Mouse (Mus musculus): ENCODE measurements at regions not wholly inside any gene's neighbourhood (a gene's known extent, or its start where the extent isn't known, plus 50 kb on each side); places are given as distances from the start of the nearest gene placed in this dataset.

DNA sequence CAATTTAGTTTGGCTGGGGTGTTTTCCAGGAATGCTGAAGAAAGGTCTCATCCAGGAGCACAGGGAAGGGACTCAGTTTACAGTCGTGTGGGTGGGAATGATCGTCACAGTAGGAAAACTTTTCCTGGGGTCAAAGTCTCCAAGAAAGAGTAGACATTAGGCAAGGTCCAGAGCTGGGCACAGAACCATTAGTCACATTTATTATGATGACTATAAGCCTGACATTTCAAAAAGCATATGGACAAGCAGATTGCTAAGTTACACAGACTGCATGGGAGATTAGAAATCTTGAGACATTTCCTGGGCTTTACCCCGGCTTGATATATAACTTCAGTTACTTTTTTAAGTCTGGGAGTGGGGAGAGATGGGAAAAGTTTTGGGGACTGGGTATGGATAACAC lies 139.6 kb upstream of the Map3k1 start:
- TF ChIP-seq POLR2A (IDR thresholded peaks at IDR 0.05; ENCODE audit: low read depth, low read length) (no peak), CTCF (IDR thresholded peaks at IDR 0.05; ENCODE audit: borderline replicate concordance, insufficient read depth, low read length) (no peak)
- no peak overlapping the region for H3K4me3 ChIP-seq (ENCODE audit: insufficient read depth, low read length)
- no peaks in the 10 kb centered on the region for H3K4me1 ChIP-seq (ENCODE audit: control insufficient read depth, insufficient read depth, low read length)
- no peak overlapping the region for H3K27ac ChIP-seq (ENCODE audit: insufficient read depth, low read length)

DNA sequence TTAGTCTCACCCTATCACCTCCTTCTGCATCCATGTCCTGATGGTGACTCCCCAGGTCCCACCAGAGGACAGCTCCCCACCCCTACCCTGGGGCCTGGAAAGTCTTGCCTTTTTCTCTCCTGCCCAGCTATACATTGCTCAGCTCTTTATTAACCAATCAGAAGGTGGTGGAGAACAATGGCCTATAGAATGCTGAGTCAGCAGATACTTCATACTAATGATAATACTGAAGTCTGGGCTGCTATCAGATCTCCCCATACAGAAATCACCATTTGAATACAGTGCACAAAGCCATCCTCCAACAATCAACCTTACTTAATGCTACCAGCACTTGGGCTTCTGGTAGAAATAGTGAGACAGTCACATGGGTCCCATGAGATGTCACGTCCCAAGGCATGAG lies 141.2 kb upstream of the Map3k1 start:
- TF ChIP-seq CTCF (IDR thresholded peaks at IDR 0.05; ENCODE audit: borderline replicate concordance, insufficient read depth, low read length) (no peak), POLR2A (IDR thresholded peaks at IDR 0.05; ENCODE audit: low read depth, low read length) (no peak)
- no peak overlapping the region for H3K27ac ChIP-seq (ENCODE audit: insufficient read depth, low read length)
- H3K4me1 ChIP-seq (ENCODE audit: control insufficient read depth, insufficient read depth, low read length), result peaks cover 2% of the 10 kb centered on the region; the same call in 1 of the 2 replicates
- no peak overlapping the region for H3K4me3 ChIP-seq (ENCODE audit: insufficient read depth, low read length)

DNA sequence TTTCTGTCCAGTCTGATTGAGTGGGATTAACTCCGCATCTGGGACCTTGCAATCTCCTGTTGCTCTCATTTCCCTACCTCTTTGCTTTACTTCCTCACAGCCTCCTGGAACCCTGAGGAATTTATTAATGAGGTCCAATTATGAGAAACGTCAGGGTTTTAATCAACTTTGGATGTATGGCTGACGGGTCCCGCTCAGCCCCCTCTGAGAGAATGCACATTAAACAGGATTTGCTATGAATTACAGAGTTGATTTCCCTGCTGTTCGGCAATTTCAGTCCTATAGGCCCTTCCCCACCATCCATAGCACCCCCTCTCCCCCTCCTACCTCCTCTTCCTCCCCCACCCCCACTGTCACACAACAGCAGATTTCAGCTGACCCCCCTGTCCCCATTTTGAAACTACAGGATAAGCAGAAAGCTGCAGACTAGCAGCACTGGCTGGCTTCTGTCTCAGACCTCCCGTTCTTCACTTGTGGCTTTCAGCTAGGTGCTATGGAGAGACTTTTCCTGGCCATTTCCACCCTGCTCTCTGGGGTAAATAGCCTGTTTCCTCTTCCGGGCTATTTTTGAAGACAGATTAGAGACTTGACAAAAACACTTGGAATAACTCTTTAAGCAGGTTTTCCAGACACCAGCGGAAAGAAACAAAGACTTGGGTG lies 145.2 kb upstream of the Map3k1 start:
- no peak for TF ChIP-seq POLR2A (IDR thresholded peaks at IDR 0.05; ENCODE audit: low read depth, low read length)
- no peak for TF ChIP-seq CTCF (IDR thresholded peaks at IDR 0.05; ENCODE audit: borderline replicate concordance, insufficient read depth, low read length)
- Histone ChIP-seq H3K4me3 (ENCODE audit: insufficient read depth, low read length) (no peak overlapping the region), H3K4me1 (ENCODE audit: control insufficient read depth, insufficient read depth, low read length) (peaks cover 3% of the 10 kb centered on the region; the same call in 1 of the 2 replicates), H3K27ac (ENCODE audit: insufficient read depth, low read length) (no peak overlapping the region)

DNA sequence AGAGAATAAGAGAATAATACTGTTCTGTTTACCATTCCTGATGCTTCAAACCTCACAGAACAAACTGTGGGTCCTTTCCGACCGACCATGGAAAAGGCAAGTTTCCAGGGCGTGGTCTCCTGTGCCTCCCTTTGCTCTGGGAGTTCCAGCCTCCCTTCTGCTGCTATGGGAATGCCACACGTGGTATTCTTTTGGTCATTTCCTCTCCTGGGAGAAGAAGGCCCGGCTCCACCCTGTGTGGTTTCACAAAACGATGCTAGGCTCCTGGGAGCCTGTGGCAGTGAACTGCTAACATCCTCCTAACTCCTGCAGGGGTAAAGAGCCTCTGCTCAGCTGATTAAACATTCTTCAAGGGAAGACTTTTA lies 145.7 kb upstream of the Map3k1 start:
- Histone ChIP-seq H3K4me1 (ENCODE audit: control insufficient read depth, insufficient read depth, low read length) (peaks cover 3% of the 10 kb centered on the region; the same call in 1 of the 2 replicates), H3K4me3 (ENCODE audit: insufficient read depth, low read length) (no peak overlapping the region), H3K27ac (ENCODE audit: insufficient read depth, low read length) (no peak overlapping the region)
- TF ChIP-seq CTCF (IDR thresholded peaks at IDR 0.05; ENCODE audit: borderline replicate concordance, insufficient read depth, low read length), result no peak
- no peak for TF ChIP-seq POLR2A (IDR thresholded peaks at IDR 0.05; ENCODE audit: low read depth, low read length)

DNA sequence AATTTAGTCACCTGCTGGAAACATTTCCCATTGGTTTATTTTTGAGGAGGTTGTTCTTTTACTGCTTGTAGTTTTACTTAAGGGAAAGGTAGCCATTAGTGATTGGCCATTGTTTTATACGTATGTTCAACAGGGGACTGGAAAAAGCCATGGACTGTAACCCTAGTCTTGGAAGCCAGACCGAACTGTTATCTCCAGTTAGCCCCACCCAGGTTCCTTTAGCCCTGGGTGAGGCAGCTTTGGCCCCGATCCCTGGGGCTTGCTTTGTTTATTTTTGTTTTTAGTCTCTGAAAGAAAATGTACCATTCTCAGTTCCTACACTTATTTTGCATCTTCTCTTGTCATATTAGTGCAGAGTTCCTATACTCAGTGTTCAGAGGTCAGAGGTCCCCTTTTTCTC lies 148.3 kb upstream of the Map3k1 start:
- TF ChIP-seq POLR2A (IDR thresholded peaks at IDR 0.05; ENCODE audit: low read depth, low read length) (no peak), CTCF (IDR thresholded peaks at IDR 0.05; ENCODE audit: borderline replicate concordance, insufficient read depth, low read length) (no peak)
- Histone ChIP-seq H3K27ac (ENCODE audit: insufficient read depth, low read length) (no peak overlapping the region), H3K4me3 (ENCODE audit: insufficient read depth, low read length) (no peak overlapping the region)

DNA sequence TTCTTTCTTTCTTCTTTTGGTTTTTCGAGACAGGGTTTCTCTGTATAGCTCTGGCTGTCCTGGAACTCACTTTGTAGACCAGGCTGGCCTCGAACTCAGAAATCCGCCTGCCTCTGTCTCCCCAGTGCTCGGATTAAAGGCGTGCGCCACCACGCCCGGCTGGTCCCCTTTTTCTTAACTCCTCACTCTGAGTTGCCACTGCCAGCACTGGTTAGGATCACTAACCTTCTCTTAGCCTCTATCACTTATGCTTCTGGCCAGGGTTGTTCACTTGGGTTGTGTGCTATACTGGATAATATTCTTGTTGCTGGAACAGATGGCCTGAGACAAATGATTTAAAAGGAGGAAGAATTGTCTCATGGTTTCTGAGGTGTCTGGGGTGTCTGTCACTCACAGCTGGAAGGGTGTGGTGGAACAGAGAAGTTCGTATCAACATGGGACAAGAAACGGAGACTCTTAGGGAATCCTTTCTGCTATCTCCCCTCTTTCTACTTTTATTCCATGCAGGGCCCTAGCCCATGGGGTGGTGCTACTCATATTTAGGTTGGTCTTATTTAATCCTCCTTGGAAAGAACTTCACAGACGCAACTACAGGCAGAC lies 149.0 kb upstream of the Map3k1 start:
- no peak overlapping the region for H3K27ac ChIP-seq (ENCODE audit: insufficient read depth, low read length)
- no peak overlapping the region for H3K4me3 ChIP-seq (ENCODE audit: insufficient read depth, low read length)
- peaks cover 3% of the 10 kb centered on the region; the same call in 1 of the 2 replicates for H3K4me1 ChIP-seq (ENCODE audit: control insufficient read depth, insufficient read depth, low read length)
- TF ChIP-seq CTCF (IDR thresholded peaks at IDR 0.05; ENCODE audit: borderline replicate concordance, insufficient read depth, low read length) (no peak), POLR2A (IDR thresholded peaks at IDR 0.05; ENCODE audit: low read depth, low read length) (no peak)

More for the DNA sequence above, 148.3 kb upstream of the Map3k1 start:
- peaks cover 3% of the 10 kb centered on the region; the same call in 1 of the 2 replicates for H3K4me1 ChIP-seq (ENCODE audit: control insufficient read depth, insufficient read depth, low read length)

DNA sequence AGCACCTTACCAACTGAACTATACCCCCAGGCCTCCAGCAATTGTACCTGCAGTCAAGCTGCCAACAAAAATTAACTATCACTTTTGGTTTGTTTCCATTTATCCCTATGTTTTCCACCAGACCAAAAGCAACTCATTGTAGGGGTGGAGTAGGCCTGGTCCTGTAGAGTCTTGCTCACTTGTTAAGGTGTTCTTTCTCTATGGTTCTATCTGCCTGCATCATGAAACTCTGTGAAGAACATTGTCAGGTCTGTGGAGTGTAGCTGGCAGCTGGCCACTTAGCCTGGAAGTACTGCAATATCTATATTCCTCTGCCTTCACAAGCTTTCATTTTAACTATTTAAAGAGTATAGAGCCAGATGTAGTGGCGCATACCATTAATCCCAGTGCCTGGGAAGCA lies 149.6 kb upstream of the Map3k1 start:
- TF ChIP-seq POLR2A (IDR thresholded peaks at IDR 0.05; ENCODE audit: low read depth, low read length) (no peak), CTCF (IDR thresholded peaks at IDR 0.05; ENCODE audit: borderline replicate concordance, insufficient read depth, low read length) (no peak)
- H3K4me1 ChIP-seq (ENCODE audit: control insufficient read depth, insufficient read depth, low read length), result peaks cover 3% of the 10 kb centered on the region; the same call in 1 of the 2 replicates
- no peak overlapping the region for H3K4me3 ChIP-seq (ENCODE audit: insufficient read depth, low read length)
- no peak overlapping the region for H3K27ac ChIP-seq (ENCODE audit: insufficient read depth, low read length)

DNA sequence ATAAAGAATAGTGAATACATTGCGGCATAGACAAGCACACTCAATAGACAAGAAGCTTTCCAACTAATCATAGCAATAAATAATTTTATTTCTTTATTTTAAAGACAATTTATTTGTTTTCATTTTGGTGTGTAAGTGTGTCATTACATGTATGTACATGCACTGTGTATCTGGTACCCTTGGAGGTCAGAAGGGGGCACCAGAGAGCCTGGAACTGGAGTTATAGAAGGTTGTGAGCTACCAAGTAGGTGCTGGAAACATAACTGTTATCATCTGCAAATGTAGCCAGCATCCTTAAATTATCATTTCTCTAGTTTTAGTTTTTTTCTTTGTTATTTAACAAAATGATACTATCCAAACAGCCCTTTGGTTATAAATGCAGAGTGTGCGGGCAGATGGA lies 151.2 kb upstream of the Map3k1 start:
- H3K4me3 ChIP-seq (ENCODE audit: insufficient read depth, low read length), result no peak overlapping the region
- 0 out of 2 replicates have a peak, but pooled peaks cover under 1% of the 10 kb centered on the region for H3K4me1 ChIP-seq (ENCODE audit: control insufficient read depth, insufficient read depth, low read length)
- TF ChIP-seq CTCF (IDR thresholded peaks at IDR 0.05; ENCODE audit: borderline replicate concordance, insufficient read depth, low read length) (no peak), POLR2A (IDR thresholded peaks at IDR 0.05; ENCODE audit: low read depth, low read length) (no peak)
- H3K27ac ChIP-seq (ENCODE audit: insufficient read depth, low read length), result no peak overlapping the region

DNA sequence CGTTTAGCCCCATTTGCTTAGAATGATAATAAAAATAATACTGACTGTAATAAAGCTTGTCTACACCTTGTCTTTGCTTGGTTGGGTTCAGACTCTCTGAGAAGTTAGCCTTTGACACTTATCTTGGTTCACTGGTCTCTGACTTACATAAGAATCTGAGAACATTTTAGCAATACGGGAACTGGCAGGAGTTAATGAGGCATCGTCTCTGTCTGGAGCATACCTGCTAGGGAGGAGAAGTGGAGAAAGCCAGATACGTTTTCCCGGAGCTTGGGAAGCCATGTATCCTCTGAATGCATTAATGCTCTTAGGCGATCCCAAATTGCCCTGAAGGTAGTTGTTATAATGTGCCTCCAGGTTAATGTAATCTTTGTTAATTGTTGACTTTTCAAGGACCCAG lies 152.6 kb upstream of the Map3k1 start:
- TF ChIP-seq CTCF (IDR thresholded peaks at IDR 0.05; ENCODE audit: borderline replicate concordance, insufficient read depth, low read length) (no peak), POLR2A (IDR thresholded peaks at IDR 0.05; ENCODE audit: low read depth, low read length) (no peak)
- Histone ChIP-seq H3K4me3 (ENCODE audit: insufficient read depth, low read length) (no peak overlapping the region), H3K27ac (ENCODE audit: insufficient read depth, low read length) (no peak overlapping the region), H3K4me1 (ENCODE audit: control insufficient read depth, insufficient read depth, low read length) (no peaks in the 10 kb centered on the region)

DNA sequence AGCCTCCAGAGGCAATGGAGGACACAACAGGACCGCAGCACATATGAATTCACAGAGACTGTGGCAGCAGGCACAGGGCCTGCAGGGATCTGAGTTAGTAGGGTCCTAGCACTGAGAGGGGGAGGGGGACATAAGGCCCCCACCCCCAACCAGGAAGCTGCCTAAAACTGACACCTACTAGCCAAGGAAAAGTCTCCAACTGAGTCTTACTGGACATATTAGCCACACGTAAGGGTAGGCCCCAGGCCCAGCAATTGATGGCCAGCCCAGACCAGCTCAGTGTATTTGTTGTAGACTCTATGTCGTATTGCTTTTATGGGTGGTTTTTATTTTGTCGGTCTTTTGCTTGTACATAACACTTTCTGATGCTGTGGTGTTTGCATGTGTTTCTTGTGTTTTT lies 153.4 kb upstream of the Map3k1 start:
- TF ChIP-seq POLR2A (IDR thresholded peaks at IDR 0.05; ENCODE audit: low read depth, low read length) (no peak), CTCF (IDR thresholded peaks at IDR 0.05; ENCODE audit: borderline replicate concordance, insufficient read depth, low read length) (no peak)
- H3K27ac ChIP-seq (ENCODE audit: insufficient read depth, low read length), result no peak overlapping the region
- H3K4me3 ChIP-seq (ENCODE audit: insufficient read depth, low read length), result no peak overlapping the region
- H3K4me1 ChIP-seq (ENCODE audit: control insufficient read depth, insufficient read depth, low read length), result no peaks in the 10 kb centered on the region

Measured in embryonic fibroblast, embryonic 13.5 days (primary cell).